Mouse (Mus musculus) heart, postnatal 36 days (tissue): ENCODE measurements at regions not wholly inside any gene's neighbourhood (a gene's known extent, or its start where the extent isn't known, plus 50 kb on each side); places are given as distances from the start of the nearest gene placed in this dataset.

Source experiments
- DNase-seq, 2 experiments: peaks; one replicate each; pipeline ENCODE4 v3.0.0; 2021 to 2022
- intact Hi-C: fragments of 180-260 bp; cut with DNase I; formaldehyde crosslinking; loops from one replicate; pipeline ENCODE4 v1.15.1; 2025

GRCm38 (mm10) chr9:61682316-61682715, 232.0 kb downstream of the Rplp1 start:
- no peak for DNase-seq
- intact Hi-C loops: no loop called here

- intact Hi-C loops: no loop called here
- DNase-seq: no peak
Measured at GRCm38 (mm10) chr9:61681406-61681805, 232.9 kb downstream of the Rplp1 start.

GRCm38 (mm10) chr9:61680911-61681311, 233.4 kb downstream of the Rplp1 start:
- peak in 1 of 2 experiments; percentile 32 for DNase-seq
- intact Hi-C loops: no loop called here

- intact Hi-C loops: no loop called here
- DNase-seq: no peak
Measured at GRCm38 (mm10) chr9:61679686-61680085, 234.7 kb downstream of the Rplp1 start.

- no peak for DNase-seq
- intact Hi-C loops: no loop called here
Measured at GRCm38 (mm10) chr9:61677603-61678002, 236.7 kb downstream of the Rplp1 start.

GRCm38 (mm10) chr9:61677037-61677436, 237.3 kb downstream of the Rplp1 start:
- intact Hi-C loops: no loop called here
- no peak for DNase-seq

- no peak for DNase-seq
- intact Hi-C loops: no loop called here
Measured at GRCm38 (mm10) chr9:61675366-61675765, 239.0 kb downstream of the Rplp1 start.

- intact Hi-C loops: no loop called here
- DNase-seq: no peak
Measured at GRCm38 (mm10) chr9:61673575-61674203, 240.7 kb downstream of the Rplp1 start.

- DNase-seq: no peak
- intact Hi-C loops: no loop called here
Measured at GRCm38 (mm10) chr9:61670986-61671385, 243.4 kb downstream of the Rplp1 start.

GRCm38 (mm10) chr9:61669729-61670520, 244.4 kb downstream of the Rplp1 start:
- intact Hi-C loops: no loop called here

GRCm38 (mm10) chr9:61668723-61669122, 245.6 kb downstream of the Rplp1 start:
- DNase-seq: no peak
- intact Hi-C loops: no loop called here

More at GRCm38 (mm10) chr9:61669729-61670520, 244.4 kb downstream of the Rplp1 start:
- DNase-seq: peak in 1 of 2 experiments; percentile 27

GRCm38 (mm10) chr9:61668157-61668697, 246.1 kb downstream of the Rplp1 start:
- intact Hi-C loops: no loop called here
- no peak for DNase-seq

GRCm38 (mm10) chr9:61667453-61668074, 246.8 kb downstream of the Rplp1 start:
- intact Hi-C loops: no loop called here
- DNase-seq: no peak

GRCm38 (mm10) chr9:61666761-61667332, 247.5 kb downstream of the Rplp1 start:
- intact Hi-C loops: no loop called here
- no peak for DNase-seq

- no peak for DNase-seq
- intact Hi-C loops: no loop called here
Measured at GRCm38 (mm10) chr9:61666118-61666517, 248.2 kb downstream of the Rplp1 start.

- intact Hi-C loops: no loop called here
- no peak for DNase-seq
Measured at GRCm38 (mm10) chr9:61665254-61665653, 249.1 kb downstream of the Rplp1 start.

GRCm38 (mm10) chr9:61664000-61664622, 250.2 kb downstream of the Rplp1 start:
- no peak for DNase-seq
- intact Hi-C loops: no loop called here

- intact Hi-C loops: no loop called here
- DNase-seq: no peak
Measured at GRCm38 (mm10) chr9:61662055-61663028, 252.0 kb downstream of the Rplp1 start.

- intact Hi-C loops: no loop called here
Measured at GRCm38 (mm10) chr9:61660191-61660590, 254.2 kb downstream of the Rplp1 start.

More at GRCm38 (mm10) chr9:61660191-61660590, 254.2 kb downstream of the Rplp1 start:
- no peak for DNase-seq
